Mouse (Mus musculus) urinary bladder, postnatal 10 days (tissue): ENCODE measurements around the gene Tas2r126.
"Not testable (repeated sequence)": the region's sequence is repeated elsewhere in the genome, so short reads cannot be mapped to it uniquely, and the experiment has no call there.

Experiments
- DNase-seq: peaks from one replicate; pipeline ENCODE4 v3.0.0; 2022; ENCODE audit warnings: low spot score

Gene Tas2r126

DNA sequence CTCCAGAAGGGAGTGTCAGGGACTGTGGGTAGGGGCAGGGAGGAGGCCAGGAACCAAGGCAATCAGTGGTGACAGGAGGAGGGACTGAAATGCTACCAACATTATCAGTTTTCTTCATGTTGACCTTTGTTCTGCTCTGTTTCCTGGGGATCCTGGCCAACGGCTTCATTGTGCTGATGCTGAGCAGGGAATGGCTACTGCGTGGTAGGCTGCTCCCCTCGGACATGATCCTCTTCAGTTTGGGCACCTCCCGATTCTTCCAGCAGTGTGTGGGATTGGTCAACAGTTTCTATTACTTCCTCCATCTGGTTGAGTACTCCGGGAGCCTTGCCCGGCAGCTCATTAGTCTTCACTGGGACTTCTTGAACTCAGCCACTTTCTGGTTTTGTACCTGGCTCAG is at the start of gene Tas2r126:
Gene Tas2r126, plus strand, starts transcription at position 90 of the 400 bp plus-strand sequence.
- DNase-seq, result no peak

DNA sequence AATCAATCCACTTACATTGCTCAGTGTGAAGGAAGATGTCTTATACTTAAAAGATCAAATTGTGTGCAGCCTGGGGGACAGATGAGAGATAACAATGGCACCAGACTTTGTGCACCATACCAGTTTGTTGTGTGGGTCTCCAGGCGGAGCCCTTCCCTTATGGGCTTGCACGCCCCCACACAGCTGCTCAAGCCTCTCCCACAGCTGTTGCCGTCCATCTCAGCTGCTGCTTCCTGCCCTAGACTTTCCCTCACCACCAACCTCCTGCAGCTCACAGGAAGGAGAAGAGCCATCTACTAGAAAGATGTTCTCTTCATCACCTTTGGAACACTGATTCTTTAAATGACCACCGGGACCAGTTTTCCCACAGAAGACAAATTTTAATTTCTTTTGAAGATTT is 48.7 kb upstream of the Tas2r126 start:
- no peak for DNase-seq

DNA sequence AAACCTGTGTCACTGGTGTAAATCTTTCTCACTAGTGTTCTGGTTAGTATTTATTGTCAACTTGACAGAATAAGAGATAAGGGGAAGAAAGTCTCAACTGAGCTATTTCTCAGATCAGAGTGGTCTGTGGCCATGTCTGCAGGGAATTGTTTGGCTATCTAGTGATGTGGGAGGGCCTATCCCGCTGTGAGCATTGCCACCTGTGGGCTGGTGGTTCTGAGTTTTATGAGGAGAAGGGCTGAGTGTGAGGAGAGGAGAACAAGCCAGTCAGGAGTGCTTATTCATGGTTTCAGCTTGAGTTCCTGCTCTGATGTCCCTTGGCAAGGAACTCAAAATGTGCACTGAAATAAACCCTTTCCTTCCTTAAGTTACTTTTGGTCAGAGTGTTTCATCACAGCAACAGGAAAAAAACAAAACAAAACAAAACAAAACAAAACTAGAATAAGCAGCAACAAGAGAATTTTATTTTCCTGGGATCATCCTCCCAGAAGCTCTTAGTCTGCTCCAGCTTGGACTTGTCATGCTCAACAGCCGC is 42.5 kb upstream of the Tas2r126 start:
- no peak for DNase-seq

DNA sequence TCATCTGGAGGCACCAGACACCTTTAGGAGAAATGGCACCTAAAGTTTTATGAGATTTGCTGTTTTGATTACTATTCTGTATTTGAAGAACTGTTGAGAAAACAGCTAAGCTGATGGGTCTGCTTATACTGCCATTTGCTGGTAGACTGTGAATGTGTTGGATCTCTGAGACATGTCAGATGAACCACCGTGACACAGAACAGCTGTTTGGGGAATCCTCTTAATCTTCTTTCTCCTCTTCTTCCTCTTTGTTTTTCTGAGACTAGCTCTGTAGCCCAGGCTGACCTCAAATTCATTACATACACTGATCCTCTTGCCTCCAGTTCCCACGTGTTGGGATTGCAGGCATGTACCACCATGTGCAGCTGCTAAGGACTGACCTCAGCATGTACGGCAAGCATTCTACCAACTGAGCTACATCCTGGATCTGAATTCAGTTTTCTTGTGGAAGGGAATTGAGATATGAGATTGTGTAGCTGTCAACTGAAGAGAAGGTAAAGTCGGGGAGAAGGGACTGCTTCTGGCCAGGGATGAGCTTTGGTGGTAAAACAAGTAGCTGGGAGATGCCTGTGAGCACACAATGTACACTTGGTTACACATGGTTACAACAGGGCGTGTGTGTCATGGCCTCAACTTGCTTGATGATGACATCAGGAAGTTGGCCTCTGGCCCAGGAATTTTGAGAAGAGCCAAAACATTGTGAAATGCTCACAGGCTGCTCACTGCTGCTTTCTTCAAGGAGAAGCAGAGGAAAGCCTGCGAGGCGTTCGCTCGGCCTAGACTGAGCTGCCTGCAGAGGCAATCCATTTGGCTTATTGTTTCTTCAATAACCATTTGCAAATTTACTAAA is 38.1 kb upstream of the Tas2r126 start:
- DNase-seq, result peak; percentile 60

DNA sequence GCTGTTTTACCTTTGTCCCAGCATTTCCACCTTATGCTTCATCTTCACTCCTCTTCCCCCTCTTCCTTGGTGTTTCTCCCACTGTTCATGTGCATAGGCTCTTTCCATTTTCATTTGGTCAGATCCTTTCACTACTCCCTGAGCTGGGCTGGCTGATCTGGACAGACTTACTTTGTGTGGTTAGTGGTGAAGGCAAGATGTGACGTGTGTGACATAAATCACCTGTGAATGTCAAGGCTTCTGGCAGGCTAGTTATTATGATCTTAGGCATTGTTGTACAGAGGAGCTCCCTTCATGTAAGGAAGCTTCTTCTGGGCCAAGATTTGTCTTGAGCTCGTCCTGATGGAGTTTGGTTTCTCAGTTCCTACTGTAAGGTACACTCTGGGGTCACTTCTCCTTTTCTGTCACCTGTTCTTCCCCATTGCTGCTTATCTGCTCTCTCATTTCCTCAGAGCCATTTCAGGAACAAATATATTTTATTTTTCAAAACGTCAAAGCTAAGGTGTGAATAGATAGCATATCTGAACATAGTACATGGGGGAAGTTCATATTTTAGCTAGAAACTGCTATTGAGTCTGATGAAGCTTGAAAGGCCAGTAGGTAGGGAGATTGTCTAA is 37.2 kb upstream of the Tas2r126 start:
- no peak for DNase-seq

DNA sequence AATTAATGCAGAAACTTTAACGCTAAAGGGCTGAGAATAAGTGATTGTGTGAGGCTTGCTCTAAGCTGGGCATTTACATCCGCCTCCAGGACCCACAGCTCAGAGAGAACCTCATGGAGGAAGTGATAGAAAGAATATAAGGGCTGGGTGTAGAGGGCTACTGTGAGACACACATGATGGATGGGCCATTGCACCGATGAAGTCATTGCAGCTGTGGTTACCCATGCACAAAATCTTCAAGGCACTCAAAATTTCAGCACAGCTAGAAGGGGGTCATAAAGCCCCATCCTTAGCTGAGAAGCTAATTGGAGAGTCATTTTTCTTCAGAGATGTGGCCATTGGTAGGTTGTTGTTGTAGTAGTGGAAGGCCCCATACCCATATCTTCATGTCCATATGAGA is 36.0 kb upstream of the Tas2r126 start:
- no peak for DNase-seq

DNA sequence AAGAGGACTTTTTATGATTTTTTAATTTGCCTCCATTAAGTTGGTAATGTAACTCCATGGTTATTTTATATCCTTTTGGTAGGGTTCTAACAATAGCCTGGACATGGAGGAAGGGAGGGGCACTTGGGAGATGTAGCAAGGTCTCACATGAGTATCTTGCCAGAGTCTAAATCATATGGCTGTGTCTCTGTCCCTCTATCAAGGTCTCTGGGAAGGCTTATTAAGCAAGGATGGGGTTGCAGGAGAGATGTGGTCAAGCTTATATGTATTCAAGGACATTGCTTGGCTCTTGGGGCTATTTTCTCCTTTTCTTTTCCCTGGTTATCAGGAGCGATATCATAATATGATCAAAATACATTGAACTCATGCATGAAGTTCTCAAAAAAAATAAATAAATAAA is 35.3 kb upstream of the Tas2r126 start:
- DNase-seq, result no peak

DNA sequence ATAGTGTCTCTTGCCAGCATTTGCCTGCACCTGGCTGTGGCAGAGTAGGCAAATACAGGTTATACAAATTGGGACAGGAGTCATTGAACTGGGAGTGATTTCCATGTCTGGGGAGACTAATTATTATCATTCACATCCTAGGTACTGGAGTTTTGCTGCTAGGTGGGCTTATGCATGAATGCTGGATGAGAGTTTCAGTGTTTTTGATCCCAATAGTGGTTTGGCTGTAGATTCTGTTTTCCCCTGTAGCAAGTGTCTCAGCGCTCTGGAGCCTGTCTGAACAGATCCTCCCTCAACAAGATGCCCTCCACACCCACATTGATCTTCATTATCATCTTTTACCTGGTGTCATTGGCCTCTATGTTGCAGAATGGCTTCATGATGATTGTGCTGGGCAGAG is 34.4 kb upstream of the Tas2r126 start, which contains the start of gene Tas2r143:
Gene Tas2r143, plus strand, starts transcription at position 301 of the 400 bp plus-strand sequence.
- DNase-seq, result no peak

DNA sequence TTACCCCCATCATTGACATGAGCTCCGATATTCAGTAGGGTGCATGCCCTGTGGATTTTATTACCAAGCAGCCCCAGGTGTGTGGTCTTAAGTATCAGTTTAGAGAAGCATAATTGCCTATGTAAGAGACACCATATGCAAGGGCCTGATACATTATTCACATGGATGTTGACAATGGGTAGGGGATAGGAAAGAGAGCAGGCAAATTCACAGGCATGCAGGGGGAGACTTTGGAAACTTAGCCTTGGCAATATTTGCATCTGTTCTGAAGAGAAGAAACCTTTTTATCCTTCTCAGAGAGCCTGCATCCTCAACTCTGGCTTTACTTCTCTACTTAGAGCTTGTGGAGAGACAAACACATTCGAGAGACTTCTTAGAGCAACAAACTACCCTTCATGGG is 29.2 kb upstream of the Tas2r126 start, which contains the start of gene Tas2r135:
Gene Tas2r135, plus strand, starts transcription at position 301 of the 400 bp plus-strand sequence.
- no peak for DNase-seq

DNA sequence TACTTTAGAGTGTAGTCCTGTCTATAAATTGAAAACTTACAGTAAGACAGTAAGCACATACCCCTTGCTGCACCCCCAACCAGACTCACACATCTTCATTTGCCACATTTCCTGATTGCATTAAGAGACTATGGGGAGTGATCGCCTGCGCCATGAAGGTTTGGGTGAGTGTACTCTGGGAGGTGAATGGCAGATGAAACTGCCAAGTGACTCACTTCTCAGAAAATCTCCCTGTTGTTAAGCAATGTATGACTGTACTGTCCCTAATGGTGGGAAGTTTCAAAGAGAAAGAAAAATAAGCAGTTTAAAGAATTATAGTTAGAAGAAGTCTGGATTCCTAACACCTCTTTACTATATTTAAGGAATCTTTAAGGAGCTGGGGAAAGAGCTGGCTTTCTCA is 14.9 kb upstream of the Tas2r126 start:
- no peak for DNase-seq

DNA sequence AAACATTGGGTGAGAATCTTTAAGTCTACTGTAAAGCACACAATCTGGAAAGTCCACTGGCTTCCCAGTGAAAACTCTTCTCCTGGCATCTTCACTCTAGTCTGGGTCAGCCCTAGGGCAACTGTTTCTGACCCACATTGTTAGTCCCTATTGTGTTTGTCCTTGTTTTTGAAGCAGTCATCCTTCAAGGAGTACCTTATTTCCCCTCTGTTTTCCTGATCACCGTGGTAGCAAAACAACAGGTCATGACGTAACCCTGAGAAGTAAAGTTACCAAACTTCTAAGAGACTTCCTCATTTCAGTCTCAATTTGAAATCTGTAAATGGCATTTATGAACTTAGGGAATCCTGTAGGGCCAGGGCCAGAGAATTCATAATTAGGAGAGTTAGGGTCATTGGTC is 12.9 kb upstream of the Tas2r126 start:
- DNase-seq, result no peak

DNA sequence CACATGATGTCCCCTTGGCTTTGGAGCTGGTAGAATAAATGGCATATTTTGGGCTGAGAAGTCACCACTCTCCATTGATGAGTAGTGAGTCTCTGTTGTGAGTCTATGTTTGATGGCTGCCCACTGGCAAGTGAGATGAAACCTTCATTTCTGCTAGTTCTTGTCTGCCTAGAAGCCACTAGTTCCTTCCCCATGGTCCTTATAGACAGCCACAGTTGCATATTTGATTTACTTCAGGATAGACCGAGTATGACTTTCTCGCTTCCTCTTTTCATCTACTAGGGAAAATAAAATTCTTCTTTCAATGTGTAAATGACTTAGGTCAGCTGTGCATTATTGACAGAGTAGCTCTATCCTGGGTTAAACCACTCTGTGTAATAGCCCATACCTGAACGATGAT is 9.9 kb upstream of the Tas2r126 start:
- no peak for DNase-seq

DNA sequence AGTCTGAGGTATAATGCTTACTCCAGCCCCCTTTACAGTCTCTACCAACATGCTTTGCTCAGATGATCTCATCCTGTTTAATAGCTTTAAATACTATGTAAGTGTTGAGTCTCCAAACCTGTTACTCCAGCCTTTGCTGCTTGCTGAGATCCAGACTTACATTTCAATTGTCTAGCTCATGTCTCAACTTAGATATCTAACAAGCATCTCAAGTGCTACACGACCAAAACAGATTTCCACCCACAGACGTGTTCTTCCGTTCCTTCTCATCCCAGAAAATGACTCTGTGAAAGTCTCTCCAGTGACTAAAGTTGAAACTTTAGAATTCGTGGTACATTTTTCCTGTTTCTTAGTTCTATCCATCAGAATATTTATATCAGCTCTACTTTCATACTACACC is 8.0 kb upstream of the Tas2r126 start:
- no peak for DNase-seq

DNA sequence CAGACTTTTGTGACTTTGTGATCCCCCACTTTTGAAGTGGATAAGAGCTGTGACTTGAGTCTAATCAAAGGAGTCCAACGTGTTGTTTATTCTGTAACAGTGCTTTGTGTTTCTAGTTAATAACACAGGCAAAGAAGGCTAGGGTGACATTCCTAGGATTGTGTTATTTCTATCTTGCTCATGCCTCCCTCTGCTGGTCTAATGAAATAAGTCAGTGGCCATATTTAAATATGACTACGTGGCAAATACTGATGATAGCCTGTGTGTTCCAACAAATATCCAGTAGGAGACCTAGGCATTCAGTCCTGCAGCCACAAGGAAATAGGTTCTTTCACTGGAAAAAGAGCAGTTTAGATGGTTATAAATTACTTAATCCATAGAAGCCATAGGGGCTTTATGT is 781 bp upstream of the Tas2r126 start:
- no peak for DNase-seq

DNA sequence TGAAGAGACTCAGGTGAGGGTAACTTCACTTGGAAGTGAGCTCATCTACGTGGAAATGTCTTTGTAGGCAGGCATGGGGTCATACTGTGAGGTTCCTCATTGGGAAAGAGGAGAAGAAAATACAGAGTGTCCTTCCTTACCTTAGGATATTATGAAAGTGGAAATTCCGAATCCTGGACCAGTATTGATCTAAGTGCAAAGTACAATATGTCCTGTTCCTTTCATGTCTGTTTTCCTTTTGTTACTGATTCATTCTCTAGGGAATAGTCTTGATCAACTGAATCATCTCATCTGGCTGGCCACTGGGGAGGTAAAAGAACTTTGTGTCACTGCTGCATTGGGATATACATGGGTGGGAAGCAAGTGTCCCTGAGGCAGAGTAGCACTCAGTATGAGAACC is 1.2 kb downstream of the Tas2r126 start:
- DNase-seq, result no peak

DNA sequence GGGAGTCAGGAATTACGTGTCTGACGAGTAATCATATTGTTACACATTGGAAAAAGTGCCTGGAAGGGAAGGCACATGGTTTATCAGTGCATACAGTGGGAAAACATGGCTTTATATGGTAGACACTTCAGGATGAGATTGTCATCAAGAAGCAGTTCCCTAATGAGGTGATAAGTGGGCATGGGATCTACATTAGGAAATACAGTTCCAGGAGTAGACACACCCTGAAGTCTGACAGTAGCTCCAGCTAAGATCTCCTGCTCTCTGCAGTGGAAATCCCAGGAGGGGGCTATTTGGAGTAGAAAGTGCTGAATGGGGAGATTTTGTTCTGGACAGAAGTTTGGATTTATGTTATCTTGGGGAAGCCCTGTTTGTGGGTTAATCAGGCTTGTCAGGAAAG is 7.1 kb downstream of the Tas2r126 start:
- no peak for DNase-seq

DNA sequence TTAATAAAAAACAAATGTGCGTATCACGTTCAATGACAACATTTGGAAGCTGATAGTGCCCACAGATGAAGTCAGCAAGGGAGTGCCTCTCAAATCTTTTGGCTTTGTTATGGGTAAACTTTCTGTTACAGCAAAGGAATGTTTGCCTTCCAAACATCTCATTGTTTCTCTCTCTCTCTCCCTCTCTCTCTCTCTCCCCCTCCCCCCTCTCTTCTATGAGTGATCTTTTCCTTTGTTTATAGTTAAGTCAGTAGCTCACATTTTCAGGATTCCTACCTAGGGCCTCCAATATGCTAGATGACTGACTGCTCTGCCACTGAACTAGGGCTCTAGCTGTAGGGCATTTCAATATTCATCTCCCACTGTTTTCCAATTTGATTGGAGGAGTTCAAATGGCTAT is 10.2 kb downstream of the Tas2r126 start:
- no peak for DNase-seq

DNA sequence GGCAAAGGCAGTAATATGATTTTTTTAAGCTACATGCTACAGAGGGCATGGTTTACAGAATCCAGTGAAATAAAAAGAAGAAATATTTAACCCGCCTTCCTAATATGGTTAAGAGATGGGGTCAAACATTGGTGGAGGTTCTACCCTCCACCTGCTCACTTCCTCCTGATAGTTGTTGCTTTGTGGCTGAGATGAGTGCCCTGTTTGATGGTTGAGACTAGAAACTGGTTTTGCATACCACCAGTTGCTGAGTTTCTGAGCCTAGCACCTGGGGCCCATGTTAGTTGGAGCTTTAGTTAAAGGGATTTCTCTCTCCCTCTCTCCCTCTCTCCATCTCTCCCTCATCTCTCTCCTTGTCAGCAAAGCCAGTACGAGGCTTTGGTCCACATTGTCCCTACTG is 13.0 kb downstream of the Tas2r126 start:
- no peak for DNase-seq

DNA sequence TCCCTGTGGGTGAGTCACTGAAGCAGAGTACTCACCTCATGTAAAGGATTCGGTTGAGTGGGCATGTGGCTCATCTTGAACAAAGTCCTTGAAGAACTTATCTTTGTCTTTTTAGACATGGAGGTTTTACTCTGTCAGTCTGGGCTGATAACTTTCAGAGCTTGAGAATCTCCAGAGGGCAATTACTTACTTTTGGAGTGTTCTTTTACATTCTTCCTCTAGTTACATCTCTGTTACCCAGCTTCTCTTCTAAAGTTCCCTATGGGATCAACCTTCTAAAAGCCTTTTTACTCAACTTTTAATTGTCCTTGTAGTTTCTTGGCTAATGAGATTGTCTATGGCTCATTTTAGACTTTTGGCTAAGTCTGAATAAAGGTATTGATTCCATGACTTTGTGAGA is 30.8 kb downstream of the Tas2r126 start, which contains the start of gene Olfr458:
Gene Olfr458, minus strand, starts transcription at position 101 of the 400 bp plus-strand sequence.
- no peak for DNase-seq

DNA sequence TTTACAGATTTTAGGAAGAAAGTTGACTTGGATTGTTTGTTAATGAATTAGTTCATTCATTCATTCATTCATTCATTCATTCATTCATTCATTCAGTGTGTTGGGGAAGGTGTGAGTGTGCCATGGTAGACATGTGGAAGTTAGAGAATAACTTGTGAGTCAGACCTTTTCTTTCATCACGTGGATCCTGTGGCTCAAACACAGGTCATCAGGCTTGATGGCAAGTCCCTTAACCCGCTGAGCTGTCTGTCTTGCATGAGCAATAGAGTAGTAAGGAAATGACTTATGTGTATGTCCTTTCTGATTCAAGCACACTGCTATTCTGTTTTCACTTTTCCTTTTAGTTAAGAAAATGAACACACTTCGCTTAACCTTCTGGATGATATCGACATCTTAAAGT is 36.2 kb downstream of the Tas2r126 start:
- DNase-seq, result no peak

DNA sequence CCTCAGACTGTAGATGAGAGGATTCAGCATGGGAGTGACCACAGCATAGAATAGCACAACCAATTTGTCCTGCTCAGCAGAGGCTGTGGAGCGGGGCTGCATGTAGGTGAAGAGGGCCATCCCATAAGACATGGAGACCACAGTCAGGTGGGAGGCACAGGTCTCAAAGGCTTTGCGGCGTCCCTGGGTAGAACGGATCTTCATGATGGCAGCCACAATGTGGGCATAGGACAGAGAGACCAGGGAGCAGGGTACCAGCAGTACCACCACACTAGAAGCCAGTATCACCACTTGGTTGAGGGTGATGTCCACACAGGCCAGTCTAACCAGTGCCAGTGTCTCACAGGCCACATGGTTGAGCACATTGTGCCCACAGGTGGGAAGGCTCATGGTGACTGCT is 37.0 kb downstream of the Tas2r126 start:
- DNase-seq, result not testable (repeated sequence)

DNA sequence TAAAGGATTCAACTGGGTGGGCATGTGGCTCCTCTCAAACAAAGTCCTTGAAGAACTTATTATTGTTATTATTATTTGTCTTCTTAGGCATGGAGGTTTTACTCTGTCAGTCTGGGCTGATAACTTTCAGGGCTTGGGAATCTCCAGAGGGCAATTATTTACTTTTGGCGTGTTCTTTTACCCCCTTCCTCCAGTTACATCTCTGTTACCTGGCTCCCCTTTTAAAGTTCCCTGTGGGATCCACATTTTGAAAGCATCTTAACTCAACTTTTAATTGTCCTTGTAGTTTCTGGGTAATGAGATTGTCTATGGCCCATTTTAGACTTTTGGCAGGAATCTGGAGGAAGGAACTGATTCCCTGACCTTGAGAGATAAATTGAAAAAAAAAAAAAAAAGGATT is 41.9 kb downstream of the Tas2r126 start, which contains the start of gene Olfr457:
Gene Olfr457, minus strand, starts transcription at position 101 of the 400 bp plus-strand sequence.
- no peak for DNase-seq

DNA sequence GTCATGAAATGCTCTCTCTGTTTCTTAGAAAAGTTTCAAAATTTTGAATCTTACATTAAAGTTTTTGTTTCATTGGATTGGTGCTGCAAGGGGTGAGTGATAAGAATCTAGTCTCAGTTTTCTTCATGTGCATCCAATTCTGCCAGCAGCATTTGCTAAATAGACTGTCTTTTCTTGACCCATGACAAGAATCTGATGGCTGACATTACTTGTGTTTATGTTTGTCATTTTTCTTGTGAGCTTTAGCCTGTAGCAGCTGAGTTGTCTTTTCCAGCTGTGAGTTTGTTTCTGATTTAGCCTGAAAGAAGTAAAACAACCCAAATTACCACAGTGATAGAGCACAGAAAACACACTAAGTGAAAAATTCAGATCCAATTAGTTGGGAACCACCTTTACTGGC is 50.3 kb downstream of the Tas2r126 start:
- DNase-seq, result no peak
